Mouse (Mus musculus) G1E (cell line): ENCODE results near the gene Qrich2. TPM values are rescaled to one million over a fixed set of nuclear protein-coding genes. Genes with fewer than 3 reads are reported as not detected.

Experiments used
- ATAC-seq: 2 replicates; pipeline ENCODE4 v1.8.0; 2016; ENCODE audit warnings: mild to moderate bottlenecking; ENCODE audit not compliant: insufficient number of reproducible peaks, poor library complexity, low FRiP score, severe bottlenecking; ENCODE audit errors: extremely low read depth
- DNase-seq: peaks from one replicate; pipeline ENCODE4 v3.0.0; 2012; ENCODE audit warnings: low spot score
- H3K27me3 ChIP-seq: 2 replicates; pipeline ENCODE4 v1.6.1; 2012; ENCODE audit warnings: mild to moderate bottlenecking, low read length, inconsistent platforms; ENCODE audit not compliant: insufficient read depth
- H3K36me3 ChIP-seq: replicated peaks from 2 replicates; pipeline ENCODE3; 2012; ENCODE audit warnings: mild to moderate bottlenecking, inconsistent platforms
- H3K4me1 ChIP-seq: 2 replicates; pipeline ENCODE4 v1.6.1; 2012; ENCODE audit warnings: low read depth, low read length, inconsistent platforms, mixed read lengths; ENCODE audit not compliant: insufficient read depth
- H3K4me3 ChIP-seq: 2 replicates; pipeline ENCODE4 v1.5.1; 2012; ENCODE audit warnings: low read depth, mild to moderate bottlenecking, inconsistent platforms, low read length, moderate library complexity, mixed read lengths
- H3K9me3 ChIP-seq: replicated peaks from 2 replicates; pipeline ENCODE4 v1.6.1; 2012; ENCODE audit warnings: inconsistent platforms
- CTCF ChIP-seq: IDR thresholded peaks from 2 replicates; pipeline ENCODE4 v1.5.1; 2012; ENCODE audit warnings: low read depth, low read length, inconsistent platforms, mixed read lengths
- GATA1 ChIP-seq: IDR thresholded peaks from 2 replicates; pipeline ENCODE4 v1.6.1; 2012; ENCODE audit warnings: borderline replicate concordance, low read length, inconsistent platforms, mixed read lengths
- GATA2 ChIP-seq: IDR thresholded peaks from 2 replicates; pipeline ENCODE4 v1.6.1; 2012; ENCODE audit warnings: low read depth, low read length, inconsistent platforms, borderline replicate concordance
- POLR2AphosphoS5 ChIP-seq: IDR thresholded peaks from 2 replicates; pipeline ENCODE4 v1.6.1; 2012; ENCODE audit warnings: low read depth, low read length, inconsistent platforms; ENCODE audit not compliant: insufficient replicate concordance
- TAL1 ChIP-seq: conservative IDR thresholded peaks from 2 replicates; pipeline ENCODE4 v1.6.1; 2012; ENCODE audit warnings: low read depth, low read length, inconsistent platforms, mixed read lengths
- polyA plus RNA-seq: library from polyadenylated mRNA; stranded (reverse); fragments of >175 nt; gene quantifications from 2 replicates; pipeline ENCODE4 v1.2.3, GENCODE M21; 2012
- total RNA-seq, 2 experiments: library from RNA; stranded (forward) in 1 of 2; stranded (reverse) in 1 of 2; fragments of 200-1000 nt in 1 of 2; fragments of >200 nt in 1 of 2; fragmentation: Nextera tagmentation in 1 of 2; gene quantifications; 2 replicates each; pipeline ENCODE4 v1.2.3; 2014 to 2017

Gene Qrich2
- total and polyA plus RNA-seq, 3 experiments = 0.05 to 0.16 TPM; not detected in 1

DNA sequence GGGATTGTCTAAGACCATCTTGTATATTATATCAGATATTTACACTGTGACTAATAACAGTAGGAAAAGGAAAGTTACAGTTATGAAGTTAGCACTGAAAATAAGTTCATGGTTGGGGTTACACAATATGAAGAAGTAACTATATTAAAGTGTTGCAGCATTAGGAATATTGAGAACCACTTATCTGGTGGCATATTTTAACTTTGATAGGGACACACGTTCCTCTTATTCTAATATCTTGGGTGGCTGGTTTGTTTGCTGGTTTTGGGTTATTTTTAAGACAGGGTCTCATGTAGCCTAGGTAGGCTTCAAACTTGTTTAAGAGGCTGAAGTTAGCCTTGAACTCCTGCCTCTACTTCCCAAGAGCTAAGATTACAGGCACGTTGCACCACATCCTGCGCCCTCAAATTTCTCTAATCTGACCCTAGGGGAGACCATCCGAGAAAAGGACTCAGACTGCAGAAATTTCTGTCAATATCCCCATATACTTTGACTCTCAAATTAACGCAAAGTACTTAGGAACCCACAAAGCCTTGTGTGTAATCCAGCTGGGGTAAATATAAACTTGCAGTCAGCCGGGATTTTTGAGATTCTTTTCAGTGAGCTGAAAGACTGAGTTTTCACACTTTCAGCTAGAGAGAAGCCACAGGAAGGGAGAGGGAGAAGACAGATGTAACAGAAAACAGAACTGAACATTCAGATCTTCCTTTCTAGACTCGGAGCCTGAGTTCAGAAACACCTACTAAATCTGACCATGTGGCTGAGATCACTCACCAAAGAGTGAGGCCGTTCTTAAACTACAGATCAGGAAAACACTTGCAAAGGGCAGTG is 68.3 kb downstream of the Qrich2 start:
- DNase-seq (no peak), ATAC-seq (no peak)
- no peaks in the 10 kb centered on the region for H3K4me1 ChIP-seq
- H3K36me3 ChIP-seq = peaks cover 3% of the 10 kb centered on the region
- peaks cover 7% of the 10 kb centered on the region; the same call in 1 of the 2 replicates for H3K27me3 ChIP-seq
- TF ChIP-seq POLR2AphosphoS5 (no peak), GATA1 (no peak), GATA2 (no peak), TAL1 (no peak), CTCF (no peak)
- no peak overlapping the region for H3K4me3 ChIP-seq
- no peaks in the 10 kb centered on the region for H3K9me3 ChIP-seq

DNA sequence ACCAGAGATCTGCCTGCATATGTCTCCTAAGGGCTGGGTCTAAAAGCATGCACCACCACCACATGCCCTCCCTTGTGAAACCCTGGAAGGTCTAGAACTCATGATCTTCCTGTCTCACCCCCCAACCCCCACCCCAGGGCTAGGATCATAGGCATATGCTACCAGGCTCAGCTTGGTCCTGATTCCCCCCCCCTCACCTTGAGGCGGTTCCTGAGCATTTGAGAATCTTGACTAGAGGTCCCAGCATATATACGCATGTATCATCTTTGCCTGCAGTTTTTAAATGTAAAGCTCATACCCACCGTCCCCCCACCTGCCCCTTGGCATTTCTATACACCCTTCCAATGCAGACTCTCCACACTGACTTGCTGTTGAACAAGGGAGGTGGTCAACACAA is 69.1 kb downstream of the Qrich2 start:
- Histone ChIP-seq H3K36me3 (peaks cover 3% of the 10 kb centered on the region), H3K9me3 (no peaks in the 10 kb centered on the region), H3K4me3 (no peak overlapping the region), H3K4me1 (no peaks in the 10 kb centered on the region), H3K27me3 (peaks cover 7% of the 10 kb centered on the region; the same call in 1 of the 2 replicates)
- ATAC-seq (no peak), DNase-seq (no peak)
- no peak for TF ChIP-seq GATA1
- TF ChIP-seq TAL1 = no peak
- TF ChIP-seq GATA2 = no peak
- no peak for TF ChIP-seq POLR2AphosphoS5
- TF ChIP-seq CTCF = no peak

GRCm38 (mm10) chr11:116396276-116396933 is 69.6 kb downstream of the Qrich2 start:
- TF ChIP-seq CTCF (no peak), GATA2 (no peak), GATA1 (no peak), POLR2AphosphoS5 (no peak), TAL1 (no peak)
- H3K36me3 ChIP-seq = peaks cover 3% of the 10 kb centered on the region
- H3K4me3 ChIP-seq = no peak overlapping the region
- no peaks in the 10 kb centered on the region for H3K9me3 ChIP-seq
- peaks cover 7% of the 10 kb centered on the region; the same call in 1 of the 2 replicates for H3K27me3 ChIP-seq
- no peaks in the 10 kb centered on the region for H3K4me1 ChIP-seq
- ATAC-seq (no peak), DNase-seq (no peak)

DNA sequence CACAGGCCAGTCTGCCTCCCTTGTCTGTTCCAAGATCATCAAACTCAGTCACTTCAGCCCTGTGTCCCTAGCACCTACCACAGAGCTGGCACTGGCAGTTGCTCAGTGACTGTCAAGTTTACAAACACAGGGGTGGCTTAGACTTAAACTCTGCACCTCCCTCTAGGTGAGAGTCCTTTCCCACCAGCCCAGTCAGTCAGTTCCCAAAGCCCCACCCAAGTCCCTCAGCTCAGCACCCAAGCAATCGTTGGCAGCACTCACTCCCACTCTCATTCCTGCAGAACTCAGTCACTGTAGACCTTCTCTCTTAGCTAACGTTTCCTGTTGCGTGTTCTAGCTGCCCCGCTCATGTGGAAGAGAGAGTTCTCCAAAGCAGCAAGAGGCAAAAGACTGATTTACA is 71.3 kb downstream of the Qrich2 start:
- peaks cover 7% of the 10 kb centered on the region; the same call in 1 of the 2 replicates for H3K27me3 ChIP-seq
- no peak overlapping the region for H3K4me3 ChIP-seq
- H3K4me1 ChIP-seq = no peaks in the 10 kb centered on the region
- peaks cover 3% of the 10 kb centered on the region for H3K36me3 ChIP-seq
- DNase-seq (no peak), ATAC-seq (no peak)
- TF ChIP-seq GATA1 (no peak), POLR2AphosphoS5 (no peak), CTCF (no peak), GATA2 (no peak), TAL1 (no peak)
- no peaks in the 10 kb centered on the region for H3K9me3 ChIP-seq

Other genes starting within 250 kb of the Qrich2 start
- not detected in 2 replicates for gene Evpl, start 228.2 kb downstream of the Qrich2 start, total RNA-seq (2014; fragmentation: Nextera tagmentation)
- 0.05 TPM in 1 of 2 replicates, not detected in the other for gene Evpl, start 228.2 kb downstream of the Qrich2 start, total RNA-seq (2017)
- gene Evpl, start 228.2 kb downstream of the Qrich2 start, polyA plus RNA-seq = 0.01 TPM in 2 replicates
- 78.0 and 79.1 TPM in 2 replicates for gene Srp68, start 192.0 kb downstream of the Qrich2 start, total RNA-seq (2014; fragmentation: Nextera tagmentation)
- 25.2 and 35.1 TPM in 2 replicates for gene Srp68, start 192.0 kb downstream of the Qrich2 start, total RNA-seq (2017)
- gene Srp68, start 192.0 kb downstream of the Qrich2 start, polyA plus RNA-seq = 49.3 and 52.1 TPM in 2 replicates
- gene Galr2, start 185.3 kb downstream of the Qrich2 start, total RNA-seq (2014; fragmentation: Nextera tagmentation) = not detected in 2 replicates
- gene Galr2, start 185.3 kb downstream of the Qrich2 start, total RNA-seq (2017) = 0.23 and 0.38 TPM in 2 replicates
- not detected in 2 replicates for gene Galr2, start 185.3 kb downstream of the Qrich2 start, polyA plus RNA-seq
- 30.9 and 39.5 TPM in 2 replicates for gene Exoc7, start 159.0 kb downstream of the Qrich2 start, total RNA-seq (2014; fragmentation: Nextera tagmentation)
- 18.6 and 32.1 TPM in 2 replicates for gene Exoc7, start 159.0 kb downstream of the Qrich2 start, total RNA-seq (2017)
- gene Exoc7, start 159.0 kb downstream of the Qrich2 start, polyA plus RNA-seq = 13.1 and 13.6 TPM in 2 replicates
- gene Foxj1, start 130.8 kb downstream of the Qrich2 start, total RNA-seq (2014; fragmentation: Nextera tagmentation) = not detected in 2 replicates
- 0.11 and 0.29 TPM in 2 replicates for gene Foxj1, start 130.8 kb downstream of the Qrich2 start, total RNA-seq (2017)
- 0.05 and 0.11 TPM in 2 replicates for gene Foxj1, start 130.8 kb downstream of the Qrich2 start, polyA plus RNA-seq
- gene Rnf157, start 53.2 kb downstream of the Qrich2 start, total RNA-seq (2014; fragmentation: Nextera tagmentation) = 19.4 and 23.7 TPM in 2 replicates
- gene Rnf157, start 53.2 kb downstream of the Qrich2 start, total RNA-seq (2017) = 10.0 and 10.6 TPM in 2 replicates
- gene Rnf157, start 53.2 kb downstream of the Qrich2 start, polyA plus RNA-seq = 6.1 and 7.1 TPM in 2 replicates
- 184 and 210 TPM in 2 replicates for gene Ubald2, start 32.1 kb downstream of the Qrich2 start, total RNA-seq (2014; fragmentation: Nextera tagmentation)
- gene Ubald2, start 32.1 kb downstream of the Qrich2 start, total RNA-seq (2017) = 114 and 161 TPM in 2 replicates
- gene Ubald2, start 32.1 kb downstream of the Qrich2 start, polyA plus RNA-seq = 710 and 1,104 TPM in 2 replicates
- gene Prpsap1, start 28.0 kb upstream of the Qrich2 start, total RNA-seq (2014; fragmentation: Nextera tagmentation) = 53.7 and 56.6 TPM in 2 replicates
- 33.3 and 42.2 TPM in 2 replicates for gene Prpsap1, start 28.0 kb upstream of the Qrich2 start, total RNA-seq (2017)
- gene Prpsap1, start 28.0 kb upstream of the Qrich2 start, polyA plus RNA-seq = 53.9 and 69.4 TPM in 2 replicates
- gene Sphk1, start 64.7 kb upstream of the Qrich2 start, total RNA-seq (2014; fragmentation: Nextera tagmentation) = 1.5 and 2.3 TPM in 2 replicates
- 22.1 and 30.6 TPM in 2 replicates for gene Sphk1, start 64.7 kb upstream of the Qrich2 start, total RNA-seq (2017)
- 16.7 and 17.1 TPM in 2 replicates for gene Sphk1, start 64.7 kb upstream of the Qrich2 start, polyA plus RNA-seq
- gene Ube2o, start 115.2 kb upstream of the Qrich2 start, total RNA-seq (2014; fragmentation: Nextera tagmentation) = 9.2 and 41.7 TPM in 2 replicates
- gene Ube2o, start 115.2 kb upstream of the Qrich2 start, total RNA-seq (2017) = 6.2 and 6.3 TPM in 2 replicates
- gene Ube2o, start 115.2 kb upstream of the Qrich2 start, polyA plus RNA-seq = 17.9 and 20.1 TPM in 2 replicates
- not detected in 2 replicates for gene Aanat, start 120.2 kb upstream of the Qrich2 start, total RNA-seq (2014; fragmentation: Nextera tagmentation)
- gene Aanat, start 120.2 kb upstream of the Qrich2 start, total RNA-seq (2017) = not detected in 2 replicates
- not detected in 2 replicates for gene Aanat, start 120.2 kb upstream of the Qrich2 start, polyA plus RNA-seq
- gene Rhbdf2, start 160.8 kb upstream of the Qrich2 start, total RNA-seq (2014; fragmentation: Nextera tagmentation) = 2.5 and 5.6 TPM in 2 replicates
- gene Rhbdf2, start 160.8 kb upstream of the Qrich2 start, total RNA-seq (2017) = 1.7 and 1.9 TPM in 2 replicates
- 4.2 and 4.8 TPM in 2 replicates for gene Rhbdf2, start 160.8 kb upstream of the Qrich2 start, polyA plus RNA-seq
- 2.6 and 4.3 TPM in 2 replicates for gene Prcd, start 187.3 kb upstream of the Qrich2 start, total RNA-seq (2014; fragmentation: Nextera tagmentation)
- 3.2 and 3.7 TPM in 2 replicates for gene Prcd, start 187.3 kb upstream of the Qrich2 start, total RNA-seq (2017)
- gene Prcd, start 187.3 kb upstream of the Qrich2 start, polyA plus RNA-seq = 1.5 and 1.9 TPM in 2 replicates
- gene Cygb, start 188.1 kb upstream of the Qrich2 start, total RNA-seq (2014; fragmentation: Nextera tagmentation) = not detected in 2 replicates
- not detected in 2 replicates for gene Cygb, start 188.1 kb upstream of the Qrich2 start, total RNA-seq (2017)
- gene Cygb, start 188.1 kb upstream of the Qrich2 start, polyA plus RNA-seq = 0.05 TPM in 1 of 2 replicates, not detected in the other